Mouse (Mus musculus) B cell, adult 62 days (primary cell): ENCODE measurements around the gene Olfr1211. TPM values are rescaled to one million over a fixed set of nuclear protein-coding genes. Genes with fewer than 3 reads are reported as not detected.

ENCODE experiments used
- total RNA-seq: library from RNA; stranded (reverse); gene quantifications from 4 replicates; pipeline ENCODE4 v1.2.4, GENCODE M21; 2023

The Olfr1211 gene
- not detected in 4 replicates for total RNA-seq

GRCm38 (mm10) chr2:88938011-88938410, at the start of gene Olfr1211:
Olfr1211 (minus strand) TSS chr2:88938111.

GRCm38 (mm10) chr2:88980181-88980580, 42.3 kb upstream of the Olfr1211 start, which contains the start of gene Gm13762:
Gm13762 (minus strand) TSS chr2:88980281.

GRCm38 (mm10) chr2:88953669-88954068, 15.8 kb upstream of the Olfr1211 start, which contains the start of gene Olfr1212:
Olfr1212 (plus strand) TSS chr2:88953969.

GRCm38 (mm10) chr2:88915057-88915456, 22.9 kb downstream of the Olfr1211 start, which contains the start of gene Olfr1209:
Olfr1209 (minus strand) TSS chr2:88915157.

GRCm38 (mm10) chr2:88902211-88902610, 35.7 kb downstream of the Olfr1211 start, which contains the start of gene Olfr1208:
Olfr1208 (minus strand) TSS chr2:88902311.

Other genes starting within 250 kb of the Olfr1211 start
- gene Olfr1195, start 248.9 kb downstream of the Olfr1211 start, total RNA-seq: not detected in 4 replicates
- not detected in 4 replicates for gene Olfr1196, start 233.5 kb downstream of the Olfr1211 start, total RNA-seq
- not detected in 4 replicates for gene Olfr1197, start 205.7 kb downstream of the Olfr1211 start, total RNA-seq
- gene Olfr1198, start 186.7 kb downstream of the Olfr1211 start, total RNA-seq: not detected in 4 replicates
- not detected in 4 replicates for gene Olfr1199, start 177.6 kb downstream of the Olfr1211 start, total RNA-seq
- not detected in 4 replicates for gene Olfr1200, start 167.6 kb downstream of the Olfr1211 start, total RNA-seq
- not detected in 4 replicates for gene Olfr1201, start 145.1 kb downstream of the Olfr1211 start, total RNA-seq
- not detected in 4 replicates for gene Olfr1202, start 123.6 kb downstream of the Olfr1211 start, total RNA-seq
- not detected in 4 replicates for gene Olfr1205, start 108.4 kb downstream of the Olfr1211 start, total RNA-seq
- not detected in 4 replicates for gene Olfr1204, start 88.8 kb downstream of the Olfr1211 start, total RNA-seq
- gene Olfr1206, start 74.9 kb downstream of the Olfr1211 start, total RNA-seq: not detected in 4 replicates
- not detected in 4 replicates for gene Olfr1208, start 35.8 kb downstream of the Olfr1211 start, total RNA-seq
- not detected in 4 replicates for gene Olfr1209, start 23.0 kb downstream of the Olfr1211 start, total RNA-seq
- gene Olfr1212, start 15.9 kb upstream of the Olfr1211 start, total RNA-seq: not detected in 4 replicates
- gene Gm13762, start 42.2 kb upstream of the Olfr1211 start, total RNA-seq: not detected in 4 replicates
- not detected in 4 replicates for gene Olfr1214, start 54.5 kb upstream of the Olfr1211 start, total RNA-seq
- not detected in 4 replicates for gene Olfr1215, start 68.9 kb upstream of the Olfr1211 start, total RNA-seq
- gene Olfr1216, start 80.2 kb upstream of the Olfr1211 start, total RNA-seq: not detected in 4 replicates
- gene Olfr1217, start 94.0 kb upstream of the Olfr1211 start, total RNA-seq: not detected in 4 replicates
- not detected in 4 replicates for gene Olfr1218, start 123.1 kb upstream of the Olfr1211 start, total RNA-seq
- gene Olfr1219, start 145.4 kb upstream of the Olfr1211 start, total RNA-seq: not detected in 4 replicates
- gene Olfr1220, start 168.7 kb upstream of the Olfr1211 start, total RNA-seq: not detected in 4 replicates
- not detected in 4 replicates for gene Olfr1221, start 179.2 kb upstream of the Olfr1211 start, total RNA-seq
- gene Olfr1222, start 194.9 kb upstream of the Olfr1211 start, total RNA-seq: not detected in 4 replicates
- gene Olfr1223, start 213.4 kb upstream of the Olfr1211 start, total RNA-seq: not detected in 4 replicates
- not detected in 4 replicates for gene Olfr1224-ps1, start 226.0 kb upstream of the Olfr1211 start, total RNA-seq
- gene Olfr1225, start 236.6 kb upstream of the Olfr1211 start, total RNA-seq: not detected in 4 replicates